In genomic region chr4:142057529-142058216, GRCm38 (mm10) we compare ENCODE assay signal across 10 mouse cellular contexts. TPM values are rescaled to one million over a fixed set of nuclear protein-coding genes. Genes with fewer than 3 reads are reported as not detected.
DNase-seq lines count a peak whose midpoint lies in the region; ATAC-seq and TF ChIP-seq lines count a peak whose summit lies in the region.
"Had no signal": no experiment of that assay in that cellular context is flagged by ENCODE, and none has a peak within 500 bp of the region (broad histone marks: within the 10 kb centered on the region; RNA-seq: fewer than 3 reads in every experiment).

No protein-coding gene starts in this region.

- no peaks in the 10 kb centered on the region for H3K4me1 ChIP-seq in forebrain, postnatal 0 days (ENCODE audit: insufficient read depth)

- no peak for TF ChIP-seq CTCF in forebrain, postnatal 0 days (IDR thresholded peaks at IDR 0.05; ENCODE audit: low read depth)

- no peak overlapping the region for H3K4me2 ChIP-seq in forebrain, postnatal 0 days (ENCODE audit: low read depth)
- H3K4me2 ChIP-seq: intestine, embryonic 15.5 days had no signal

- ATAC-seq in frontal cortex, adult (ENCODE audit: low TSS enrichment), result peak; percentile 65
- ATAC-seq in forebrain, postnatal 0 days, result peak; percentile 63
- ATAC-seq: intestine, embryonic 15.5 days had no signal

- no peak overlapping the region for H3K27ac ChIP-seq in forebrain, postnatal 0 days (ENCODE audit: low read depth, low read length)
- H3K27ac ChIP-seq: intestine, embryonic 15.5 days had no signal

- H3K27me3 ChIP-seq in forebrain, postnatal 0 days (ENCODE audit: insufficient read depth, low read length), result no peaks in the 10 kb centered on the region
- H3K27me3 ChIP-seq: intestine, embryonic 15.5 days had no signal

- no peak overlapping the region for H3K4me3 ChIP-seq in forebrain, postnatal 0 days (ENCODE audit: low read depth, low read length)
- H3K4me3 ChIP-seq: intestine, embryonic 15.5 days had no signal

- no peaks in the 10 kb centered on the region for H3K9me3 ChIP-seq in forebrain, postnatal 0 days (ENCODE audit: low read length)
- H3K9me3 ChIP-seq: intestine, embryonic 15.5 days had no signal

- 58% methylated on average over 22 of the region's 22 CpGs for WGBS in forebrain, postnatal 0 days

- no peaks in the 10 kb centered on the region for H3K36me3 ChIP-seq in forebrain, postnatal 0 days (ENCODE audit: insufficient read depth)
- H3K36me3 ChIP-seq: intestine, embryonic 15.5 days had no signal

- intact Hi-C loops in left cerebral cortex, postnatal 25 days (cut with DNase I), result no loop called here

- no peak overlapping the region for H3K9ac ChIP-seq in forebrain, postnatal 0 days
- H3K9ac ChIP-seq: intestine, embryonic 15.5 days had no signal

- DNase-seq in frontal cortex, postnatal 25 days (ENCODE audit: low spot score in 2 of 2), result no peak
- DNase-seq in Muller cell, postnatal 12 days (ENCODE audit: inconsistent ontology term), result peak; percentile 47
- no peak for DNase-seq in forebrain, postnatal 0 days
- DNase-seq in left cerebral cortex, postnatal 25 days (ENCODE audit: low spot score in 2 of 2), result peak; percentile 26
- DNase-seq in adrenal gland, adult 2 months, result no peak
- no peak for DNase-seq in embryo, embryonic 10 days (ENCODE audit: low spot score)
- DNase-seq in adrenal gland, adult (ENCODE audit: inconsistent age in 2 of 2, low spot score in 1 of 2), result no peak

RNA-seq across cellular contexts. Expression of gene Tmem51, which starts 26.4 kb away (rescaled TPM):
- total RNA-seq in forebrain, postnatal 0 days (2014; rRNA removed), result 3.5 and 5.7 TPM in 2 replicates
- 6.1 and 7.4 TPM in 2 replicates for polyA plus RNA-seq in forebrain, postnatal 0 days (2015; fragmentation: Nextera tagmentation; extraction: Ambion mirVana)
- total RNA-seq in left cerebral cortex, postnatal 25 days (2021), result 1 to 10 TPM; 3.9 to 4.6 TPM
- total RNA-seq in adrenal gland, adult 2 months (2021), result 1 to 10 TPM; 3.5 to 5.3 TPM
- 9.9 and 10.0 TPM in 2 replicates for polyA plus RNA-seq in adrenal gland, adult 2 months (2012; rRNA removed)
- polyA plus RNA-seq: C2C12 had no signal

RNA-seq across cellular contexts. Expression of gene Fhad1, which starts 42.8 kb away (rescaled TPM):
- 2.0 and 3.9 TPM in 2 replicates for total RNA-seq in forebrain, postnatal 0 days (2014; rRNA removed)
- 3.5 and 4.6 TPM in 2 replicates for polyA plus RNA-seq in forebrain, postnatal 0 days (2015; fragmentation: Nextera tagmentation; extraction: Ambion mirVana)
- total RNA-seq in left cerebral cortex, postnatal 25 days (2021), result 1 to 10 TPM; 4.6 to 5.1 TPM
- under 1 TPM; 0.43 to 0.79 TPM for total RNA-seq in adrenal gland, adult 2 months (2021)
- 0.13 and 0.16 TPM in 2 replicates for polyA plus RNA-seq in adrenal gland, adult 2 months (2012; rRNA removed)

Comparison
In these comparisons a context has a peak if more than half of its experiments do, and no peak if none do; other contexts are left out.
1. DNase-seq: peak in Muller cell, postnatal 12 days (single experiment) and left cerebral cortex, postnatal 25 days (2 of 2); none in frontal cortex, postnatal 25 days (0 of 2), forebrain, postnatal 0 days (single experiment), adrenal gland, adult 2 months (single experiment), embryo, embryonic 10 days (single experiment) and adrenal gland, adult (0 of 2).